Mouse (Mus musculus) frontal cortex, postnatal 14 days (tissue): ENCODE measurements around the gene Nxnl1.
A peak's percentile ranks its signal among the peaks of the same experiment; 100 is the strongest.

Source experiments
- DNase-seq, 2 experiments: peaks; one replicate each; pipeline ENCODE4 v3.0.0; 2022; ENCODE audit warnings: low spot score in 2 of 2

The Nxnl1 gene

DNA sequence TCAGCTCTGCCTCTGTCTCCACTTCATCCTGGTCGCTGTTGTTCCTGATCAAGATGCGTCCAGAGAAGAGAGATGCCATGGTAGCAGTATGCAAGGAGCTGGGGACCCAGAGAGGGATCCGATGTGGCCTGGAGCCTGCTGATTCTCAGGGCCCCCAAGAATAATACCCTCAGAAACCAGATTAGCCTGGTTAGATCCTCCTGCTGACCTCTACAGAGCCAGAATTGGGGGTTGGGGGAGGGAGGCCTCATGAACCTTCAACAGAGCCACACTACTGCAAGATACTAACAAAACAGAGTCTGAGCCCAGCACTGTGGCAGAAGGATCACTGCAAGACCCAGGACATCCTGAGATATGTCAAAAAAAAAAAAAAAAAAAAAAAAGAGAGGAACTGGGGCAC is at the start of gene Nxnl1:
Gene Nxnl1, minus strand, starts transcription at position 101 of the 400 bp plus-strand sequence.
- no peak for DNase-seq

DNA sequence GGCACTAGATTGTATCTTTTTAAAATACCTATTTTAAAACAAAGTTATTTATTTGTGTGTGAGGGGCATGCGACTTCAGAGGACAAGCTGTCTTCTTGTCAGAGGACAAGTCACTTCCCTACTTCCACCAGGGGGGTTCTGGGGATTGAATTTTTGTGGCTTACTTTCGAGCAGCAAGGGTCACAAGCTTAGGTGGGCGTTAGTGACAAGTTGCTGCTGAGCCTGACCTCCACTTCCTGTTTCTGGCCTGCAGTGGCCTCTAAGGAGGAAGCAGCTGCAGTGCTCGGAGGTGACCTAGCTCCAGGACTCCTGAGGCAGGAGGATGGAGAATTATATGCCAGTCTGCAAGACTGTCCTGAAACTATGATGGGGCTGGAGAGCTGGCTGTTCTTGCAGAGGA is 47.0 kb upstream of the Nxnl1 start:
- no peak for DNase-seq

DNA sequence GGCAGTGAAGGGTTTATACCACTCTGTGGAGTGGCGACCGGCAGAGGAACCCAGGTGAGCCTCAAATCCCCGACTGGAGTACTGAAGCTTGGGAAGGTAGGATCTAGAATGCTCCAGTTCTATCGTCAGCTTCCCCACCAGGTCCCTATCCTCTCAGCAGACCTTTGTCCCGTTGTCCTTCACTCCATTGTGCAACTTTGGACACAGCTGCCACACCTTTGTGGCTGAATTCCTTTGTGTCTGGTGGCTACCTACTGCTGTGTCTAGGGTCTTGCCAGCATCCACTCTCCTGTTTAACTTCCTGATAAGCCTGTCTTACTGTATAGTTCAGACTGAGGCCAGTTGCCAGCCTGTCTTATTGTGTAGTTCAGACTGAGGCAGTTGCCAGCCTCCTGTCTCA is 45.7 kb upstream of the Nxnl1 start:
- DNase-seq, result no peak

DNA sequence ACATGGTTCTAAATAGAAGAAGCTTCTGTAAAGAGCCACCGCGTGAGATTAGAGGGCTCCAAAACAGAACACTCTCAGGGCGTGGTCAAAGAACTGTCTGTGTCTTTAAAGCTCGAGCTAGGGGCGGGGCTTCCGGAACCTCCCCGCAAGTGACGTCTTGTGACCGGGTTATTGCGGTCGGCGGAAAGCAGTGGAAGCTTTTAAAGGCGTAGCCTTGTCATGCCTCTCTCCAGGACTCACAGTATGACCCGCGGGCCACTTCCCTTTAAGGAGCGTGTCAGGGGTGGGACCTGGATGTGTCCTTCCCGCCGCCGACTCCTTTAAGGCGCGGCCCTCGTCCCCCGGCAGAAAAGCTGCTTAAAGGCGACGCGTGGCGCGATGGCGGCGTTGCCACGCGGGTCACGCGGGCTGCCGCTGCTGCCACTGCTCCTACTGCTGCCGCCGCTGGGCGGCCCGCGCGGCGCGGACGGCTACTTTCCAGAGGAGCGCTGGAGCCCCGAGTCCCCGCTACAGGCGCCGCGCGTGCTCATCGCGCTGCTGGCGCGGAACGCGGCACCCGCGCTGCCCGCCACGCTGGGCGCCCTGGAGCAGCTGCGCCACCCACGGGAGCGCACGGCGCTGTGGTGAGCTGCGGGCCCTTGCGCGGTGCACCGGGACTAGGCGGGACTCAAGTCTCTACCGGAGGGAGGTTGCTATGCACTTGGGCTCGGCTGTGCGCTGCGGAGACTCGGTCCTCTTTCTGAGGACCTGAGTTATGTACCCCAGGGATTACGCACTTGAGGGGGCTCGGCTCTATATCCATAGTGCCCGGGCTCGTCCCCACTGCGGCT is 44.6 kb upstream of the Nxnl1 start, which contains the start of gene Colgalt1:
Gene Colgalt1, plus strand, starts transcription at position 177 of the 830 bp plus-strand sequence.
- DNase-seq, result peak; percentile 94 to 98

DNA sequence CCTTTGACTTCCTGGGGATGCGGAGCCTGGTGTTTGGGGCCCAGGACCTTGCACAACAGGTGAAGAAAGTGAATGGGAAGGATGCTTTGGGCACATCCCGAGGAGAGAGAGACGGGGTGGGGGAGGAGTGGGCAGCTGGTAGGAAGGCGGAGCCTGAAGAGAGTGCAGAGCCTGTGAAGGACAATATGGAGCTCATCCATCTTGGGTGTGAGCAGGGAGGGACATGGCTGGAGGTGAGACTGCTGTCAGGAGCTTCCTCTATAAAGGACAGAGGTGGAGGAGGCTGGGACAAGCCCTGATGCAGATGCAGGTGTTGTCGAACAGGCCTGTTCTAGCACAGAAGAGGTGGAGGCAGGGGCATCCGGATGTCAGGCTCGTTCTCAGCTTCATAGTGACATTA is 37.6 kb upstream of the Nxnl1 start:
- no peak for DNase-seq

DNA sequence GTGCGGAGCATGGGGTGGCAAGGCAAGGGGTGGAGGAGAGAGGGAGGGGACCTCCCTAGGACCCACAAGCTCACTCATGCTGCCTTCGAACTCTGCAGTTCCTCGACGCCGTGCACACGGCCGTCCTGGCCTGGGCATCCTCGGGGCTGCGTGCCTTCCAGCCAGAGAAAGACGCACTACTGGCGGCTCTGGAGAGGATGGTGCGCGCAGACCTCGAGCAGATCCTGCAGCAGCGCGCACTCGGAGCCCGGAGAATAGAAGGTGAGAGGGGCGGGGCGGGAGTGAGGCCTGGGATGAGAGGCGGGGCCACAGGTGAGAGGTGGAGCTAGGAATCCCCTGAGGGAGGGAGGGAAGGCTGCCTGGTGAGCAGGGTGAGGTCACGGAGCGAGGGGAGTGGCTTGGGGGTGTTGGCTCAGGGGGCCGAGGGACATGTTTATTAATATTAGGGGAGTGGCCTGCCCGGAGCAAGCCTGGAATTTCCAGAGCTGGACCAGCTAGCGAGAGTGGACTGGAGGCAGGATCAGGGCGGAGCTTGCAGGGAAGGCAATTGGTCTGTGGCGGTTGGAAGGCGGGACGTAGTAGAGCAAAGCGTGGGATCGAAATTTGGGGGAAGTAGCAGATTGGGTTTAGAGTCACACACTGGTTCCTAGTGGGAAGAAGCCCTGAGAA is 36.4 kb upstream of the Nxnl1 start:
- DNase-seq, result no peak

DNA sequence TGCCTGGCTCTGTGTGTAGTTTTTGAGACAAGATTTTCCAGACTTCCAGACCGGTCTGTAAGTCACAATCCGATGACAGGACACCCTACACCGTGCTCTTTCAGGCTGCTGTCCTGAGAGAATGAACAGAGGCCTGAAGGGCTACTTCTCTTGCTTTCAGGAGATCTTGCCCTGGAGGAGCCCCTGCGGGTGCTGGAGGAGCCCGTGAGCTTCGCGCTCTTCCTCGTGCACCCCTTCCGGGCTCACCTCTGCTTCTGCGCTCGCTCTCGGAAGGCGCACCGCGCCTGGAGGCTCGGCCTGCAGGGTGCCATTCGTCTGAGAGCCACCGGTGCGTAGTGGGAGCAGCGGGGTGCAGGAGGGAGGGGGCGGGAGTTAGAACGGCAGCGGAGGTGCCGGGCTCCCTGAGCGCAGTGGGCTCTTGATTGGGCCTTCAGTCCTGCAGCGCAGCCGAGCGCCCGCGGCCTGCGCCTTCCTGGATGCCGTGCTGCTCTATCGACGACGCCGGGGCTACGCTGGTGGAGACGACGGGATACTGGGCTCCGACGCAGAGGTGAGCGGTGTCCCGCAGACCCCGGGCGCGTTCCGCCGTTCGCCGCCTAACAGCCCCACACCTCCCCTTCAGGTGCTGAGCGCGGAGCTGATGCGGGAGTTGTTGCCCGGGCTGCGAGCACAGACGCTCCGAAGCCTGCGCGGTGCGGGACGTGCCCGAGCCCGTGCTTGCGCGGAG is 35.7 kb upstream of the Nxnl1 start:
- DNase-seq, result no peak

DNA sequence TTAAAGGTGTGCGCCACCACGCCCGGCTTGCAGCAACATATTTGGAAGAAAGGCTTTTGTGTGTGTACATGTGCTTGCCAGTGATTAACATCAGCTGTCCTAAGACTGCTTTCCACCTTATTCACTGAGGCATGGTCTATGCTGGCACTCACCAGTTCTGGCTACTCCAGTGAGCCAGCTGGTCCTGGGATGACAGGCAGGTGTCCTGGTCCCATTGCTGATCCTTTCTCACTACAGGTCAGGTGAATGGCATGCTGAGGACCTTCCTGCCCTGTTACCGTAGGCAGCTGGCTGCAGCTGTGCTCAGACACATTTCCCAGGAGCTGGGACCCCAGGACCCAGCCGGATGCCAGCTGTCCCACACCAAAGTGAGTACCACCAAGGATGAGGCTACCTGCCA is 32.4 kb upstream of the Nxnl1 start:
- no peak for DNase-seq

DNA sequence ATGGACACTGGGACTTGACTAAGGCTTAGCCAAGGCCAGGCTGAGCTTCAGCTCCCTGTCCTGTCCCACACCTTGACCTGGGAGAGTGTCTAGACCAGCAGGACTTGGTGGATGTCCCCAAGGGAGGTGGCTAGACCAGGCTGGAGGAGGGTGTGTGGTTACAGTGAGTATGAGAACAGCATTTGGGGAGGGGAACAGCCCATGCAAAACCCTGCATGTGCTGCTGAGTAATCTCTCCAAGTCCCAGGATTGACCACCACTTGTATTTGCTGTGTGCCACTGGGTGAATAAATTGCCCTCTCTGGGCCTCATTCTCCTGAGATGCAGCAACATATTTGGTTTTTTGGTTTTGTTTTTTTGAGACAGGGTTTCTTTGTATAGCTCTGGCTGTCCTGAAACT is 32.0 kb upstream of the Nxnl1 start:
- DNase-seq, result no peak

DNA sequence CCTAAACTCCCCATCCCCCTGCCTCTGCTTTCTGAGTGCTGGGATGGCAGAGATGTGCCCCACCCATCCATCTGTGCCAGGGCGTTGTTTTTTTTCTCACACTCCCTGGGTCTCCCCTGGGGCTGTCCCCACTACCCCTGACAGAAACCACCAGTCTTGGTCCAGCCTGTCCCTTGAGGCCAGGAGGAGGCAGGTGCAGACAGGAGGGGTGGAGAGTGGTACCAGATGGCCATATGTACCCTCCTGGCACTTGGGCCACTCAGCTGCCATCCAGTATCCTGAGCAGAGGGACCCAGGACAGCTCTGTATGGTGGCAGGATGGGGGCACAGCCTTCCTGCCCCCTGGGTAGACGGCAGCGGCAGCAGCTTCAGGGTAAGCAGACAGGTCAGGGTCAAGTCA is 31.1 kb upstream of the Nxnl1 start, which contains the start of gene Fam129c:
Gene Fam129c, plus strand, starts transcription at position 198 of the 400 bp plus-strand sequence.
- DNase-seq, result no peak

DNA sequence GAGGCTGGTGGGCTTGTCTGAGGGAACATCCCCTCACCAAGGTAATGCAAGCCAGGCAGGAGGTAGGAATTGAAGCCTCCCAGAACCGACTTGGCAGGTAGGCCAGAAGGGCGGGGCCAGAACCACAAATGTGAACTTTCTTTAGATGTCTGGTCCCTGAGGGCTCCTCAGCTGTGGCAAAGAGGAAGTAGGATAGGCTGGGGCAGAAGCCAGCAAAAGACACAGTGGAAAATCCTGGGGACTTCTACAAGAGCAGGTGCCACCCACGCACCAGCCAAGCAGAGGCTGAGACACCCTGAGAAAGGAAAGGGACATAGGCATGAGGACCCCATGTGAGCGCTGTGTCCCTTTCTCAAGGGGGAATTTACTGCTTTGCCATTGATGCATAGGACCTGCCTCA is 30.4 kb upstream of the Nxnl1 start:
- no peak for DNase-seq

DNA sequence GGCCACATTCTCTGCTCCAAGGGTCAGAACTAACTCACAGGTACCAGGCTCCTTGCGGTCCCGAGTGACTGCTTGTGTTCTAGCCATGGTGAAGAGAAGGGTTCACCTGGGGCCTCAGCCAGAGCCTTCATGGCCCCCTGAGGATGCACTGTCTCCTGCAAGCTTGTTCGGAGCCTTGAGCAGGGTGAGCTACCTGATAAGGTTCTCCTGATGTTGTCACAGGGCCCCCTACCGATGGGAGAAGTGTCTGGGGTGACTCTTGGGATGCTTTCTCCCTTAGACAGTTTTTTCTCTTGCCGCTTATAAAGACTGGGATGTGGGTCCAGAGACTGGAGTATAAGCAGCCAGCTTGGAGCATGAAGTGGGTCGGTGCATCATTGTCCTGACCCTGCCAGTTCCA is 30.0 kb upstream of the Nxnl1 start:
- DNase-seq, result no peak

DNA sequence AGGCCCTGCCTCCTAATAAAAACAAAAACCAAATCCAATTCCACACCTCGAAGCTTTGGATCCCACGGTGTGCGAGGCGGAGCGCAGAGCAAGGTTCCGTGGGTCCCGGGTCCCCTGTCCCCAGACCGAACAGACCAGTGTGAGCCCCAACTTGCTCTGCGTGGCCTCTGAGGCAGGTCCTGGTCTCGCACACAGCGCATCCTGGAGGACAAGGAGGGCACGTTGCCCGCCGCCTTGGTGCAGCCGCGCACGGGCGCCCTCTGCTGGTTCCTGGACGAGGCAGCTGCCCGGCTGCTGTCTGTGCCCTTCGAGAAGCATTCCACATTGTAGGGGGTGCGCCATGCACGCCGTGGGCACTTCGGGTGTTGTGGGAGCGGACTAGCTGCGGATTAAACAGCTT is 29.5 kb upstream of the Nxnl1 start:
- DNase-seq, result peak; percentile 74 to 83

DNA sequence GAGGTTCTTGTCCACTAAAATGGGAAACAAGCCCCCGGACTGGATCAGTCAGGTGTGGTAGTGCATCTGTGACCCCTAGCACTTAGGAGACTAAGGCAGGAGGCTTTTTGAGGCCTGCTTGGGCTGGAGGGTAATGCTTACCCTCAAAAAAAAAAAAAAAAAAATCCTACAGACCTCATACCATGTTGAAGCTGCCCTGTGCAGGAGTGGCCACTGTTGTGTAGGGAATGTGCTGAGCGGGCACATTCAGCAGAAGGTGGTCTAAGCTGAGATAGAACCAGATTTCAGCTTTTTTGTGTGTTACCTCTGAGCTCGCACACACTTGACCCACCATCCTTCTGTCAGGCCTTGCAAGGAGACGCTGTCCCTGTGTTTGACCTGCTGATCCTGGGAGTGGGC is 27.9 kb upstream of the Nxnl1 start:
- no peak for DNase-seq

DNA sequence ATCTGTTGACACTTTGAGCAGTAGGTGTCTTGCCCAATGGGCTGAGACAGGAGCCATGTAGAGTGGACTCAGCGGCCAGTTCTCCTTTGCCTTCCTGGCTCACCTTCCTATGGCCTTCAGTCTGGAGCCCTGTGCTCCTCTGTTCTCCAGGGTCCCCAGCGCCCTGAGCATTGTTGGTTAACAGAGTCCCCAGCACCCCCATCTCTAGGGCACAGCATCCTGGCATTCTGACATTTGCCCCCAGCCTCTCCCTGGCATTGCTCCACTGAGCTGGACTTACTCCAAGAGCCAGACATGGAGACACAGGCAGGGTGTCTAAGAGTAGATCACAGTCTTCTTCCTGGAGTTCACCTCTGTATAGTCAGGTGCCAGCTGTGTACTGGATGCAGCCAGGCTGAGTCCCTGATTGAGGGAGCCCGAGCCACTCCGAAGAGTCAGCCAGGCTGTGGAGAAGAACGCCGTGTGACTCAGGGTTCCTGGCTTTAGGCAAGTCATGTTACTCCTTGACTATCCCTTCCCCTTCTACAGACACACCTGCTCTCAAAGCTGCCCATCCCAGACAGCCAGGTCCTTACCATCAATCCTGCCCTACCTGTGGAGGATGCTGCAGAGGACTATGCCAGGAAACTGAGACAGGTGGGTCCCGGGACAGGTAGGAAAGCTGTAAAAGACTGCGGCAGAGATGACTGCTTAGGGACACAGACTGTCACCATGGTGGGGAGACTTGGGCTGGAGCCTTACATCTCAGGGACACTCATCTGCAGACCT is 27.3 kb upstream of the Nxnl1 start:
- DNase-seq, result no peak

DNA sequence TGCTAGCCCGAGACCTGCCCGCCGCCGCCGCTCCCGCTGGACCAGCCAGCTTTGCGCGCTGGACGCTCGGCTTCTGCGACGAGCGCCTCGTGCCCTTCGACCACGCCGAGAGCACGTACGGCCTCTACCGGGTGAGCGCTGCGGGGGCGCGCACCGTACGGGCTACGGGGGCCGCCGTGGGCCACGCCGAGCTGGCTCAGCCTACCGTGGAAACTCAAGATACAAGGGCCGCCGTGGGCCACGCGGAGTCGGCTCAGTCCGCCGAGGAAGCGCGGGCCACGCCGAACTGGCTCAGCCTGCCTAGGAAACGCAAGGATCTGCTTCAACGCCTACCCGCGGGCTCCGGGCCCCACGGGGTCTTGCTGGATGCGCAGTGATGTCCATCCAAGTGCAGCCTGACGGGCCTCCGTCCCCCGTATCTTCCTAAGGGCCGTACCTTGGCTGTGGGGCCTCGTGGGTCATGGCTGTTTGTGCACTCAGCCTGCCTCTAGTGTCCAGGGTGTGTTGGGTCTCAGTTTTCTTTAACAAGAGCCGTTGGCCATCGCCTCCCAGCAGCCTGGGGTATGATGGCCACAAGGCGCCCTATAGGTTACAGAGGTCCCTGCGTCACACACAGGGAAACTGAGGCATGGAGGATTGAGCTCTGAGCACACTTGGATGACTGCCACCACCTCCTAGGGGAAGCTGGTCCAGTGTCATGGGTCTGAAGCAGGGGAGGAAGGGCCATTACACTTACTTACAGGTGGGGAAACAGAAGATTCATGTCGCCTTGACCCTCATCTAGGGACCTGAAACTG is 26.2 kb upstream of the Nxnl1 start:
- peak; percentile 81 to 84 for DNase-seq

DNA sequence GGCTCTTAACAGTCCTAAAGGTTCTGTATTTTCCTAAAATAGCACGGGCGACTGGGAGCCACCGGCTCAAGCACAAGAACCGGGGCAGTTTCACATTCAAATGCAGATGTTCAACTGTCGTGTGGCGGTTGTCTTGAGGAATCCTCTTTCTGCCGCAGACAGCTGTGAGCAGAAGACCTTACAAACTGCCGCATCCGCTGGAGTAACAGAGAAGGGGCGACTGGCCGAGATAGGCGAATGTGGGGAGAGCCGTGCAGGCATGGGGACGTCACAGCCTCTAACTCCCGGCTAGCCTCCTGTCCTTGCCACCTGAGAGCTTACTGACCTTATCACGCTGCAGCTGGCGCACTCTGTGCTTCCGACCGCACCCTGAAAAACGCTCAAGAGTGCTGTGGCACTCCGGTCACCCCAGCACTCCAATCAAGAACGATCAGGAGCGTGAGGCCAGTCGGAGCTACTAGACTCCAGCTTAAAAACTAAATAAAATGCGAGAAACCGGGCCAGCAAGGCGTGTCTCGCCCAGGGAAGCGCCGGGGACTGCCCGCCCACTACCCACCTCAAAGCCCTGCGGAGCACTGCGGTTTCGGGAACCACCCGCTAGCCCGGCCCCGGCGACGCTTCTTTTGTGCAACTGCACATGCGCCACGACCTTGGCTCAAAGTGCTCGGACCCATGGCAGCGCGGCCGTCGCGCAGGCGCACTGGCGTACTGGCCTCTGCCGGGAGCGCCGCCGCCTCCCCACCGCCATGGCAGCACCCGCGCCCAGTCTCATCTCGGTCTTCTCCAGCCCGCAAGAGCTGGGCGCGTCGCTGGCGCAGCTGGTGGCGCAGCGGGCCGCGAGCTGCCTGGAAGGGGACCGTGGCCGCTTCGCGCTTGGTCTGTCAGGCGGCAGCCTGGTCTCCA is 25.3 kb upstream of the Nxnl1 start, which contains the start of gene Pgls:
Gene Pgls, plus strand, starts transcription at position 706 of the 903 bp plus-strand sequence.
- DNase-seq, result peak; percentile 92 to 95

DNA sequence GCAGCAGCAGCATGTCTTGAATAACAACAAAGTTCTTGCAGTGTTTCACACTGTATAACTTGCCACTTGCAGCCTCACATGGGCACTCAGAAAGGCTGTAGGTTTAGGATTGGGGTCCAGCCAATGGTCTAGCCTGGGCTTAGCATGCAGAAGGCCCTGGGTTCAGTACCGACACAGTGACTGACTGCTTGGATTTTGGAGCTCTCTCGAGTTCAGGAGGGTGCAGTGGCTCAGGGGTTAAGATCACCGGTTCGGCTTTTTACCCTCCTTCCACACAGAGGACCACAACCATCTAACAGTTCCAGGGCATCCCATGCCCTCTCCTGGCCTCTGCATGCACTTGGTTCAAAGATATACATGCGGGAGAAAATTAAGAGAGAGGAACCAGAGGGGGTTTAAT is 24.6 kb upstream of the Nxnl1 start:
- no peak for DNase-seq

DNA sequence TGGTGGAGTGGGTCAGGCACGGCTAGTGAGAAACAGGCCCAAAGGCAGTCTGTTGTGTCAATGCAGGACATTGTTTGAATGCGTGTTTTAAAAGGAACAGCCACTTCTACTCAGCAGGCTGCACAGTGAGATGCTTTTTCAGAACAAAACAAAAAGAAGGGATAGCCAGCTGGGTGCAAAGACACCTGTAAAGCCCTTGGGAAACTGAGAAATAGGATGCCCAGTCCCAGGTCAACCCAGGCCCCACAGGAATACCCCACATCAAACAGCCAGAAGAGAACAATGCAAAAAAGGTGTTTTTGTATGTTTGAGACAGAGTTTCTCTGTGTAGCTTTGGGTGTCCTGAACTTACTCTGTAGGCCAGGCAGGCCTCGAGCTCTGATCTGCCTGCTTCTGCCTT is 22.4 kb upstream of the Nxnl1 start:
- no peak for DNase-seq

DNA sequence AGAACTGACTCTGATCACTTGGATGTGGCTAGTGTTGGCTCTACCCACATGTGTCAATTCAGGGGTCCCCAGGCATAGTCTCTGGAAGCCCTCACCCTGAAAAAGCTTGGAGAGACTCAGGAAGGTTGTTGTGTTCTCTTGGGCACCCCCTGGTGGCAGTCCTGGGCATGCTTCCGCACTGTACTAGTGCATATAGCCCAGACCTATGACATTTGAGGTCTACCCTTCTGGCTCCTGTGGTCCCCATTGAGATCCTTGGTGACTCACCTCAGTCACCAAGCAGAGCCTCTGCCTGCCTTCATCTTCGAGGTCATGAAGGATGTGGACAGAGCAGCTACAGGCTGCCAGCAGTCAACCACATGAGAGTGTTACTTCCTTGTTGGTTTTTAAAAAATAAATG is 20.5 kb upstream of the Nxnl1 start:
- no peak for DNase-seq
